Mouse (Mus musculus) limb, embryonic 12.5 days (tissue): ENCODE measurements around the gene Stra6l. TPM values are rescaled to one million over a fixed set of nuclear protein-coding genes. Genes with fewer than 3 reads are reported as not detected.

ENCODE experiments used
- ATAC-seq: fragments of 200-750 bp; cut with Nextera tagmentation; 2 replicates; pipeline ENCODE4 v1.8.0; 2017; ENCODE audit warnings: low read depth, moderate TSS enrichment; ENCODE audit not compliant: insufficient number of reproducible peaks, insufficient read depth, low FRiP score, low TSS enrichment
- H3K27ac ChIP-seq: fragments of 300-500 bp; sonication (generic); 2 replicates; pipeline ENCODE4 v1.5.1; 2016; ENCODE audit warnings: mild to moderate bottlenecking, moderate library complexity
- H3K27me3 ChIP-seq: fragments of 300-500 bp; sonication (generic); 2 replicates; pipeline ENCODE4 v1.6.1; 2016; ENCODE audit warnings: mild to moderate bottlenecking, moderate library complexity
- H3K36me3 ChIP-seq: fragments of 300-500 bp; sonication (generic); 2 replicates; pipeline ENCODE4 v1.6.1; 2016; ENCODE audit warnings: mild to moderate bottlenecking, moderate library complexity
- H3K4me1 ChIP-seq: fragments of 300-500 bp; sonication (generic); replicated peaks from 2 replicates; pipeline ENCODE4 v1.6.1; 2016
- H3K4me2 ChIP-seq: fragments of 300-500 bp; sonication (generic); 2 replicates; pipeline ENCODE4 v1.6.1; 2016; ENCODE audit warnings: mild to moderate bottlenecking, moderate library complexity
- H3K4me3 ChIP-seq: fragments of 300-500 bp; sonication (generic); replicated peaks from 2 replicates; pipeline ENCODE4 v1.5.1; 2016; ENCODE audit warnings: mild to moderate bottlenecking
- H3K9ac ChIP-seq: fragments of 300-500 bp; sonication (generic); replicated peaks from 2 replicates; pipeline ENCODE4 v1.6.1; 2016; ENCODE audit warnings: mild to moderate bottlenecking, moderate library complexity
- H3K9me3 ChIP-seq: fragments of 300-500 bp; sonication (generic); 2 replicates; pipeline ENCODE4 v1.6.1; 2016; ENCODE audit warnings: mild to moderate bottlenecking, moderate library complexity
- WGBS: fragments of 180-500 bp; shearing (Covaris S2); methylation state at CpG from one replicate; pipeline ENCODE4 v1.1.7; 2016; 5-methylcytosine and 5-hydroxymethylcytosine counted together
- polyA plus RNA-seq: library from polyadenylated mRNA; unstranded; fragments of >200 nt; fragmentation: Nextera tagmentation; extraction: Ambion mirVana; gene quantifications from 2 replicates; pipeline ENCODE4 v1.2.1, GENCODE M21; 2016

The Stra6l gene
- 1.7 and 2.0 TPM in 2 replicates for polyA plus RNA-seq

DNA sequence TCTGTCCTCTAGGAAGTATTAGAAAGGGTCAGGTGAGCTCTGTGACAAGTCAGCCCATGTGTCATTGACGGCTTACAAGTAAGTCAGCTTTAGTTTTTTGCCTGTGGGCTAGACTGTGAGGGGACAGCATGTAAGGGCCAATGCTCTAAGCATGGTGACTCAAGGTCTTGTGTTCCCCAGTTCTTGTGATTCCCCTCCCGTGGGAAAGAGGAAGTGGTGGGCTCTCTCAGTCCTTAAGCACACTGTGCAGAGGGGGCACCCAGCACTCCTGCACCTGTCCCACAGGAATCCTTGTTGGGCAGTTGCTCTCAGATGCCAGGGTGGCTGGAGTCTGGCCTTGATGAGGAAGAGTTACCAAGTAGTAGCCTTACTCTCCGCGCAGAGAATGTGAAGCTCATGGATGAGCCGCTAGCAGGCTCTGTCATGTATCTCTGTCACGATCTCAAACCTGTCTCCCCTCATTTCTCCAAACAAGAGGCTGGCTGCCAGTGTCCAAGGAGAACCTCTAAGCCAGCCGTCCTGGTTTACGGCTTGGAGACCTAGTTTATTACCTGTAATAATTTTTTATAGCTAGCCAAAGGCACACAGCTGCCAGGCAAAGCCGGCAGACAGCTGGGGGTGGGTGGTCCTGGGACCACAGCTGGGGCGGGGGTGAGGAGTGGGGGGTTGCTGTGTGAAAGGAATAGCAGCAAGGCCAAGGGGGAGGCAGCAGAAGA, at the start of gene Stra6l:
Gene Stra6l (plus strand): TSS at position 556 of the 716 bp plus-strand sequence.
- Histone ChIP-seq H3K9ac (no peak within 1 kb of the TSS), H3K9me3 (no peaks in the 10 kb centered on the region), H3K4me2 (peak within 1 kb of the TSS; percentile 45), H3K36me3 (no peaks in the 10 kb centered on the region), H3K27ac (no peak within 1 kb of the TSS), H3K4me1 (peaks cover 37% of the 10 kb centered on the region), H3K4me3 (peak within 1 kb of the TSS; percentile 20), H3K27me3 (peaks cover 68% of the 10 kb centered on the region)
- peak; percentile 55; the same call in 1 of the 2 replicates for ATAC-seq
- WGBS, result 13% methylated on average over 10 of the region's 10 CpGs

DNA sequence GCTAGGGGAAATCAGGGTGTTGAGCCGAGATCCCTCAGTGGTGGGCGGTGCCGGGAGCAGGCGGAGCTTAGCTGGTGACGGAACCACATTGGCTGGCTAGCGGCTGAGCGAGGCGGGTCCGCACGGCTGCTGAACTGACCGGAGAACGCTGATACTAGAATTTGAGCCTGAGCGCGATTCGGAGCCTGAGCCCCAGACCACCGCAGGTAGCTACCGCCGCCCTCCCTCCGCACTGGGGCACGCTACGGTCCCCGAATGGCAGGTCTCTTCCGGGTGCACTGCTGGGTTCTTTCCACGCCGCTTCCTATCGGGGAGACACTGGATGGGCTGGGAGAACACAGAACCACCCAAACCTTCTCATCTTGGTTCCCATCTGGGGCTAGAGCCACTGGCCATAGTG, 49.5 kb upstream of the Stra6l start, which contains the start of gene Aldh1b1:
Gene Aldh1b1 (plus strand): TSS at position 59 of the 400 bp plus-strand sequence.
- under 1% methylated on average over 26 of the region's 26 CpGs for WGBS
- Histone ChIP-seq H3K27me3 (peaks cover 26% of the 10 kb centered on the region), H3K4me1 (peaks cover 24% of the 10 kb centered on the region), H3K36me3 (no peaks in the 10 kb centered on the region), H3K9ac (peak within 1 kb of the TSS; percentile 47; the same call in 1 of the 2 replicates), H3K27ac (no peak within 1 kb of the TSS), H3K9me3 (no peaks in the 10 kb centered on the region), H3K4me3 (peak within 1 kb of the TSS; percentile 42), H3K4me2 (peak within 1 kb of the TSS; percentile 74)
- ATAC-seq, result peak; percentile 43; the same call in 1 of the 2 replicates

DNA sequence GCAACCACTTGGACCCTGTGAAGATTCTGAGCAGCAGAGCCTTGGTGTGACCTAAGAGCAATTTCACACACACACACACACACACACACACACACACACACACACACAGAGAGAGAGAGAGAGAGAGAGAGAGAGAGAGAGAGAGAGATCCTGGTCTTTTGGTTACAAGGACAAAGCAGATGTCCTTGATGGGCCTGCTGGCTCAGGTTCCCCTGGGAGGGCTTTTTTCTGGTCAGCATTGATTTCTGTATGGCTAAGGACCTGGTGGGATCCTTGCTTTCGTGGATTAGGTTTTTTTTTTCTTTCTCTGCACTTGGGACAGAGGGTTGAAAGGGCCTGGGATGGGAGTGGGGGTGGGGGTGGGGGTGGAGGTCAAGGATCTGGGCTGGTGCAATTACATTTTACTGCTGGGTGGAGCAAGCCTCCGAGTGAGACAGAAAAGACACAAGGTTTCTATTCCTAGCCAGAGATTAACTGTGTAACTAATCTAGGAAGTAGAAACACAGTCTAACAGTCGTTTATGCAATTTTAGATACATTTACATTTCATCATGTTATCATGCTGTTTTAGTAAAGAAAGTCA, 48.4 kb upstream of the Stra6l start:
- H3K9me3 ChIP-seq, result no peaks in the 10 kb centered on the region
- H3K36me3 ChIP-seq, result no peaks in the 10 kb centered on the region
- H3K4me2 ChIP-seq, result no peak overlapping the region
- H3K27ac ChIP-seq, result no peak overlapping the region
- 9% methylated on average over 3 of the region's 3 CpGs for WGBS
- H3K4me1 ChIP-seq, result peaks cover 24% of the 10 kb centered on the region
- ATAC-seq, result no peak
- no peak overlapping the region for H3K9ac ChIP-seq
- no peak overlapping the region for H3K4me3 ChIP-seq
- peaks cover 23% of the 10 kb centered on the region for H3K27me3 ChIP-seq

DNA sequence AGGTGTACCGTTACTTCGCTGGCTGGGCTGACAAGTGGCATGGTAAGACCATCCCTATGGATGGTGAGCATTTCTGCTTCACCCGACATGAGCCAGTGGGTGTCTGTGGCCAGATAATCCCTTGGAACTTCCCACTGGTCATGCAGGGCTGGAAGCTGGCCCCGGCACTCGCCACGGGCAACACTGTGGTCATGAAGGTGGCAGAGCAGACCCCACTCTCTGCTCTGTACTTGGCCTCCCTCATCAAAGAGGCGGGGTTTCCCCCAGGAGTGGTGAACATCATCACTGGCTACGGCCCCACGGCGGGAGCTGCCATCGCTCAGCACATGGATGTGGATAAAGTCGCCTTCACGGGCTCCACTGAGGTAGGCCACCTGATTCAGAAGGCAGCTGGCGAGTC, 45.6 kb upstream of the Stra6l start:
- Histone ChIP-seq H3K4me1 (peaks cover 13% of the 10 kb centered on the region), H3K4me3 (no peak overlapping the region), H3K9ac (no peak overlapping the region), H3K36me3 (no peaks in the 10 kb centered on the region), H3K9me3 (no peaks in the 10 kb centered on the region), H3K4me2 (no peak overlapping the region), H3K27me3 (peaks cover 7% of the 10 kb centered on the region; the same call in 1 of the 2 replicates), H3K27ac (no peak overlapping the region)
- no peak for ATAC-seq
- WGBS, result 90% methylated on average over 14 of the region's 14 CpGs

DNA sequence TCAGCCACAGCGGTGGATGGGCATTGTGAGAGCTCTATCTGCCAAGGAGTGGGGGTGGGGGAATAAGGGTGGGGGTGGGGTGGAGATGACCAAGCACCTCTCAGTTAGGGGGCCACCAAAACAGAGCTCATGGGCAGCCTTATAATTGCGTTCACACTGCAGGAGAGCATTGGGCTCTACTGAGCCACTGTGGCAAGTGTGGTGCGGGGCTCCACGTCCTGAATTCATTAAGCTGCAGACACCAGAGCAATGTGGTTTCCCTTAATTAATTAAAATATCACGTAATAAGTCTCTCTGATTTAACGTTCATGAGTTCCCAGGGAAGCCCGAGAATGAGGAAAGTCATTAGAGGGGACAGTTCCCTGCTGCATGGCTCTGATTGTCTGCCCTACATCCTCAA, 40.4 kb upstream of the Stra6l start:
- Histone ChIP-seq H3K36me3 (no peaks in the 10 kb centered on the region), H3K4me2 (no peak overlapping the region), H3K9me3 (no peaks in the 10 kb centered on the region), H3K4me3 (no peak overlapping the region), H3K4me1 (peaks cover 4% of the 10 kb centered on the region; the same call in 1 of the 2 replicates), H3K9ac (no peak overlapping the region), H3K27me3 (peaks cover 11% of the 10 kb centered on the region), H3K27ac (no peak overlapping the region)
- 30% methylated on average over 7 of the region's 7 CpGs for WGBS
- ATAC-seq, result no peak

DNA sequence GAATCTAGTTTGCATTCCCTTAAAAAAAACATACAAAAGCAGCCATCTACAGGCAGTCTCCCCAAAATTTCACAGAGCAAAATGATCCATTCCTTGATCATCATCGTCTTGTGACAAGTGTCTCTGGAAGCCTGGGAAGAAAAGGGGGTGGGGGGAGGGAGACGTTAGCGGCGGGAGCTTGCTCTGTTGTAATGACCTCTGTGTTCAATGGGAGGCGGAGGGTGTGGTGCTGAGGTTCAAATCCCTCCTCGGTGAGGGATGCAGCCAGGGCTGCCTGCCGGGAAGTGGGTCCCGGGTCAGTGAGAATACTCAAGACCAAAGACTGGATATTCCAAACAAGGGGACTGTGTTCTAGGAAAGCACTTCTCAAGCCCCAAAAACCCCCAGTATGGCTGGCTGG, 37.2 kb upstream of the Stra6l start:
- Histone ChIP-seq H3K4me3 (no peak overlapping the region), H3K36me3 (no peaks in the 10 kb centered on the region), H3K4me1 (peaks cover 4% of the 10 kb centered on the region; the same call in 1 of the 2 replicates), H3K9me3 (no peaks in the 10 kb centered on the region), H3K4me2 (no peak overlapping the region), H3K9ac (no peak overlapping the region), H3K27ac (no peak overlapping the region), H3K27me3 (peaks cover 18% of the 10 kb centered on the region)
- 26% methylated on average over 8 of the region's 8 CpGs for WGBS
- no peak for ATAC-seq

DNA sequence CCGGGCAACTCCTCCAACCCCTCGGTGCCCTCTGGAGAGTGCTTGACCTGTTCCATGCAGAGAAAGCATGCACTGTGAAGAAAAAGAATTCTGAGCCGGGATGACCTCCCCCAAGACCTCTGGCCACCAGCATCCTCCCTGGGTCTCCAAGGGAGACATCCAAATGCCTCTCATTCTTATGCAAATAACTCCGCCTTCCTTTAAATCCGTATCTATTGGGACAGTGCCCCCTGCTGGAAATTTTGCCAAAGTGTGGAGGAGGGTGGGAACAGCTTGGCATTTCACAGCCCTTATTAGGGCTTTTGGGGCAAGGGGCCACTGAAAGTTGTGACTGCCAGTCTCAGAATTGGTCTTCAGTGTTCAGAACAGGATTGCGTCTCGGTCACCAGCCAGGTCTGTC, 32.9 kb upstream of the Stra6l start:
- no peak overlapping the region for H3K4me2 ChIP-seq
- peaks cover 13% of the 10 kb centered on the region for H3K27me3 ChIP-seq
- no peak for ATAC-seq
- peaks cover 23% of the 10 kb centered on the region for H3K4me1 ChIP-seq
- no peak overlapping the region for H3K4me3 ChIP-seq
- H3K9me3 ChIP-seq, result no peaks in the 10 kb centered on the region
- WGBS, result 52% methylated on average over 7 of the region's 7 CpGs
- no peak overlapping the region for H3K27ac ChIP-seq
- H3K36me3 ChIP-seq, result no peaks in the 10 kb centered on the region
- H3K9ac ChIP-seq, result no peak overlapping the region

DNA sequence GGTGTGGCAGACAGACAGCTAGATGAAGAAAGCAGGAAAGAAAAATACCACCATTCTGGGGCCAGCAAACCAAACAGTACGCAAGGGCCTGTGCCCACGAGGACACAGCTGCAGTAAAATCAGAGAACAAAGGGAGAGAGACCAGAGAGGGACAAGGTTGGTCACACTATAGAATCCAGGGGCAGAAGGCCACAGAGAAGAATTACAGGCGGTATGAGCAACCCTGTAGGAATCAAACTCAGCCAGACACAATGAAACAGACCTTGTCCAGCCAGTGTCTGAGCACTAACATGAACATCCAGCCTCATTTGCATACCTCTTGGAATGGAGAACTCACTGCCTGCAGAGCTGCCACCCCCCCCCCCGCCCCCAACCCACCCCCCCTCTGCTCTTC, 29.7 kb upstream of the Stra6l start:
- Histone ChIP-seq H3K27me3 (peaks cover 26% of the 10 kb centered on the region), H3K4me1 (peaks cover 32% of the 10 kb centered on the region), H3K36me3 (no peaks in the 10 kb centered on the region), H3K4me3 (peak overlapping the region; percentile 30), H3K27ac (peak overlapping the region; percentile 83; the same call in 1 of the 2 replicates), H3K4me2 (peak overlapping the region; percentile 67), H3K9me3 (no peaks in the 10 kb centered on the region), H3K9ac (no peak overlapping the region)
- ATAC-seq, result no peak
- 12% methylated on average over 4 of the region's 4 CpGs for WGBS

DNA sequence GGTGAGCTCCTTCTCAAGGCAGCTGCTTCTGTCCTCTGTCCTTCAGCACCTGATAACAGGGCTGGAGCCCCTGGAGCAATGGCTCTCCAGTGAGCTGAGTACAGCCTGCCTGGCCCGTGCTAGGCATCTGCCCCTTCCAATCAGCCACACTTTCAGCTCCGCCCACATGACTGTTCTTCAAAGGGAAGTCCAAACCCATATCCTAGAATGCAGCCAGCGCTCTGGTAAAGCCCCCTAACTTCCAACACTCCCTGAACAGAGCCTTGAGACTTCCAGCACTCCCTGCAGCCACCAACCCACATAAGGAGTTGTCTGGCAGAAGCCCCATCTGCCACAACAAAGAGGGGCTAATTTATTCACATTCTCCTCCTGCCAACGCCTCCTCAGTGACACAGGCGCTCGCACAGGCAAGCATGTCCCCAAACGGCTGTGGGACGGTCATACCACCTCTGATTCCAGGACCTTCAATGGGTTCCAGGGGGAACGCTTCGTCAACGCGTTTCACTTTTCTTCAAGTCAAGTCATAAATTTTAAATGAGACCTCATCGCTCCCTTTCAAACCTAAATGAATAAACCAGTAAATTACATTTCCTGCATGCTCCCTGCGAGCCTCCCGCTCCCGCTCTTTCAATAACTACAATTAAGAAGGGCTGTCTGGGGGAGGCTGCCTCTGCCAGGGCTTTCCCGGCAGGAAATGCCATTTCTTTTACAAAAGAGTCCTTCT, 29.1 kb upstream of the Stra6l start:
- under 1% methylated on average over 17 of the region's 17 CpGs for WGBS
- peak overlapping the region; percentile 67 for H3K4me2 ChIP-seq
- H3K4me3 ChIP-seq, result peak overlapping the region; percentile 30
- H3K27me3 ChIP-seq, result peaks cover 32% of the 10 kb centered on the region
- no peaks in the 10 kb centered on the region for H3K36me3 ChIP-seq
- H3K9ac ChIP-seq, result no peak overlapping the region; the same call in 1 of the 2 replicates
- H3K9me3 ChIP-seq, result no peaks in the 10 kb centered on the region
- ATAC-seq, result peak; percentile 68
- H3K27ac ChIP-seq, result peak overlapping the region; percentile 83
- peaks cover 38% of the 10 kb centered on the region for H3K4me1 ChIP-seq

DNA sequence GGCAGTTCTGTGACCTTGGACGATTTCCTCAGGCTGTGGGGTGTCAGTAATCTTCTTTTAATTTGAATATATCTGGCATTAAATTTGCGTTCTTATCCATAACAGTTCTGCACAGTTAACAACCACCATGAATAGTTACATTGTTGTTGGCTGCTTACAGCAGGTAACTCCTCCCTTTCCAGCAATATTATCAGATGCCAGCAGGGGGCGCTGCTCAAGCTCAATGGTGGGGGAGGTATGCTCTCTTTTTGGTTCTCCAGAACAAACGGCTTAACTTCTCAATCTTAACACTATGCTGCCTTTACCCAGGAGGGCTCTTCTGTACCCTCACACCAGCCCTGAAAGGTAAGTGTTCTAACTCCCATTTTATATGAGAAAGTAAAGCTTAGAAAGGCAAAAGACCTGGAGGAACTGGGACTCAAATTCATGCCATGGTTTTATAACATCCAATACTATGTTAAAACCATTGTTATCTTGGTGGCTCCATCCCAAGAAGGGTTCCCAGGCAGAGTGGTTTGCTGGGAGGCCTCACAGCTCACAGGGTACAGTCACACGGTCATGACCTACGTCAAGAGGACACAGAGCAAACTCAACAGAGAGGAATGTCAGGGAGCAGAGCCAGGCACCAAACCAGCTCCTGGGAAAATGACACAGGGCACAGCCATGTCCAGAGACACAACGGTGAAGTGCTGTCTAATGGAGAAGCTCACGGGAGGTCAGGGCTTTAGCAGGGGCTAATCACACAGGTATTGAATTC, 28.2 kb upstream of the Stra6l start:
- Histone ChIP-seq H3K4me1 (peaks cover 46% of the 10 kb centered on the region), H3K27ac (peak overlapping the region; percentile 83; the same call in 1 of the 2 replicates), H3K9ac (no peak overlapping the region), H3K27me3 (peaks cover 40% of the 10 kb centered on the region), H3K4me3 (peak overlapping the region; percentile 30; the same call in 1 of the 2 replicates), H3K9me3 (no peaks in the 10 kb centered on the region), H3K36me3 (no peaks in the 10 kb centered on the region), H3K4me2 (peak overlapping the region; percentile 67)
- WGBS, result 40% methylated on average over 8 of the region's 8 CpGs
- ATAC-seq, result no peak
